Mouse (Mus musculus) T-cell, adult 2 months (primary cell): ENCODE data around the gene Mrpl9.

Source experiments
- DNase-seq: peaks from one replicate; pipeline ENCODE4 v3.0.0; 2022; ENCODE audit warnings: low spot score

Mrpl9 gene

DNA sequence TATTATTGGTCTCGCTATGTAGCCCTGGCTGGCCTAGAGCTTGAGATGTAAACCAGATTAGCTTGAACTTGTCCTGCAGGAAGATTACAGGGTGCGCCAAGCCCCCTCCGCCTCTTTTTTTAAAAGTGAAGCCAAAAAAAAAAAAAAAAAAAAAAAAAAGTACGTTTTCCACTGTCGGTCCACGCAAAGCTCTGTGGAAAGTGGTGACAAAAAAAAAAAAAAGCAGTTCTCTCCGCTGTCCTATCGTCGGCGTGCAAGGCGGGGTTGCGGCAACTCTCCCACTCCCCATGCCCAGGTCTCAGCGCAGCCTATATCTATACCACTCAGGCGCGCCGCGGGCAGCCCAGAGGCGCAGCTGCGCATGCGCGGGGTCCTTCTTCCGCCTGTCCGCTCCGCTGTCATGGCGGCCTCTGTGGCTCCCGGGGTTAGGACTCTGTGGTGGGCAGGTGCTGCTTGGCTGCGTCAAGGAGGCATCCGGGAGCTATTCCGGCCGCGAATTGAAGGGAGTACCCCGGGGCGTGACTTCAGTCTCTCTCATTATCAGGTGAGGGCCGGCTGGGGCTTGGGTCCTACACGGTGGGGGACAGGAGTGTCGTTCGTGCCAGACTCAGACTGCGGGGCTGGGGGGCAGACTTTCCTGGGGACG, at the start of gene Mrpl9:
Mrpl9 (plus strand) TSS at position 368 of the 646 bp plus-strand sequence.
- peak; percentile 95 for DNase-seq

- no peak for DNase-seq
These were observed 46.8 kb upstream of the Mrpl9 start for GRCm38 (mm10) chr3:94396336-94396735.

DNA sequence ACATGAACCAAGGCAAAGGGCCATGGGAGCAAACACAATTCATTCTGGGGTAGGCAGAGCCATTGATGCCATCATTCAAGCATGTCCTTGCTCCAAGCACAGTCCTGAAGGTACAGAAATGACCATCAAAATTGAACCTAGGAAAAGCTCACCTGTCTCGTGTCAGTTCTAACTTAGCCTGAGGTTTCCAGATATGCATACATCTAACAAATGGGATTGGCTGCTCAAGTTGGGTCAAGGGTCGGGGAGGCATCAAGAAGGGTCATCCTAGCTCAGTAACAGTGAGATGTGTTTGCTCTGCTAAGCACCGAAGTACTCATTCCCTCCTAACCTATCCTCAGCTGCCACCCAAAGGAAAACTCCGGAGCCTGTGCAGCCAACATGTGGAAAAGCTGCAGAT, 46.3 kb upstream of the Mrpl9 start:
- no peak for DNase-seq

DNA sequence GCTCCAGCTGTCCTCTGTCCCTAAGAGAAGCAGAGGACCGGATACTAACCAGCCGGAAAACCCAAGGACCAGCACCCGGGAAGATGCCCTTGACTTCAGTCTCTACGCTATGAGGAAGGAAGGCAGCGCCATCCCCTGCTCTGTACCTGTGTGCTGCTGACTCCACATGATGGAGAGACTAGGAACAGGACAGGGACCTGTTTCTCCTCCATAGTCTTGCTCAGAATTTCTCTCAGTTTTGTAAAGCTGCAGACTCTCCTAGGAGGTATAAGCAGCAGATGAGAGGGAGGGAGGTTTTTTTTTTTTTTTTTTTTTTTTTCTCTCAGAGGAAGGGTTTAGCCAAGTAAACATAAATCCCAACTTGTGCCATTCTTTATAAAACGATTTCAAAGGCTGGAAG, 44.9 kb upstream of the Mrpl9 start, which contains the start of gene Lingo4:
Lingo4 (plus strand) TSS at position 301 of the 400 bp plus-strand sequence.
- no peak for DNase-seq

GRCm38 (mm10) chr3:94398943-94399481, 44.1 kb upstream of the Mrpl9 start:
- peak; percentile 6 for DNase-seq

- no peak for DNase-seq
These were observed 43.3 kb upstream of the Mrpl9 start for GRCm38 (mm10) chr3:94399663-94400310.

- no peak for DNase-seq
These were observed 40.7 kb upstream of the Mrpl9 start for GRCm38 (mm10) chr3:94402451-94402850.

- DNase-seq, result no peak
These were observed 38.6 kb upstream of the Mrpl9 start for GRCm38 (mm10) chr3:94404366-94405054.

DNA sequence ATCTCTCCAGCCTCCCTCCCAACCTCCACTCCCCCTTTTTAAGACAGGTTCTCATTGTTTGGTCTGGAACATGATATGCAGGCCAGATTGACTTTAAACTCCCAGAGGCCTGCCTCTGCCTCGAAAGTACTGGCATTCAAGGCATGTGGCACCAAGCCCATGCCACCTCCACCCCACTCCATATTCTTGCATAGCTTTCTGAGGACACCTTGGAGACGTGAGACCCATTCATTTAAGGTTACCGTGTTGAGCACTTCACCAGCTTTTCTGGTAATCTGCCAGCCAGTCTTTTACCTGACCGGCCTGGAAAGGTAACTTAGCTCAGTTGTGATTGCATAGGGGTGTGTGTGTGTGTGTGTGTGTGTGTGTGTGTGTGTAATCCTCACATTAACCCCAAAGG, 37.6 kb upstream of the Mrpl9 start:
- no peak for DNase-seq

DNA sequence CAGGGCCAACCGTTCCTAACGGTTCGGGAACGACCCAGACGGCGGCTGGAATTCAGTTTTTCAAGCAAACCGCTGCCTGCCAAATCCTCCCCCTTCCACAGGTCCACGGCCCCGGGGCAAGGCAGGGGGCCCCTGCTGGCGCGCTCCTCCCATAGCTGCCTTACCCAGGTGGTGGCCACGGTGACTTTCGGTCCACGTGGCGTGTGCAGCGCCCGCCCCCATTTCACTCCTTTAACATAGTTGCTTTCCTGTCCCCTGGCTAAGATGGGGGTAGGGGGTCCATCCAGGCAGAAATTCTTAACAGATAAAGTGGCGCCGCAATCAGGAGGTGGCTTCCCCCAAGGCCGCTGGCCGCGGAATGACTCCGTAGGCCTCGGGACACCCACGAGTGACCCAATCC, 30.6 kb upstream of the Mrpl9 start:
- no peak for DNase-seq

DNA sequence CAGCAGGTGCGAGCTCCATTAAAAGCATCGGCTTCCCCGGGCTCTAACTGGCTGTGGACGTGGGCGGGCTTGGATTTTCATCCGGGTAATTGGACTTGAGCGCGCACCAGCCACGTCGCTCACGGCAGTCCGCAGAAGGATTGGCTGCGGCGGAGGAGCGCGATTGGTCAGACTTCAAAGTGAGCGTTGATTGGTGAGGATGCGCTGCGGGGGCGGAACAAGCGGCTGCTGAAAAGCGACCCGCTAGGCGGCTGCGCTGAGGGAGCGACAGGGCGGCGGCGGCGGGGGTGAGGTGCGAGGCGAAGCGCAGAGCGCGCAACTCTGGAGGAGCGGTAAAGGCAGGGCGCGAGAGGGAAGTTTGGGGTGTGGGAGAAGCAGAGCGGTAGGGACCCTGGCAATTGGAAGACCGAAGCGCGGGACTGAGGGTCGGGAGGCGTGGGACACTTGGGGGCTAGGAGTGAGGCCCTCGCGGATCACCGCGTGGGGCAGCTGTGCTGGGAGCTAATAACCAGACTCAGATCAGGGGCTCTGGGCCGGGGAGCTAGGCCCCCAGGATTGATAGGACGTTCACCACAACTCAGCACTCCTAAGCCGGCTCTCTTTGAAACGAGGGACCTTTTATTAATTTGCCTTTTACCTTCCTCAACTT, 30.0 kb upstream of the Mrpl9 start, which contains the start of gene Tdrkh:
Tdrkh (plus strand) TSS at position 243 of the 649 bp plus-strand sequence.
- peak; percentile 97 for DNase-seq

GRCm38 (mm10) chr3:94430980-94431379, 12.1 kb upstream of the Mrpl9 start:
- no peak for DNase-seq

DNA sequence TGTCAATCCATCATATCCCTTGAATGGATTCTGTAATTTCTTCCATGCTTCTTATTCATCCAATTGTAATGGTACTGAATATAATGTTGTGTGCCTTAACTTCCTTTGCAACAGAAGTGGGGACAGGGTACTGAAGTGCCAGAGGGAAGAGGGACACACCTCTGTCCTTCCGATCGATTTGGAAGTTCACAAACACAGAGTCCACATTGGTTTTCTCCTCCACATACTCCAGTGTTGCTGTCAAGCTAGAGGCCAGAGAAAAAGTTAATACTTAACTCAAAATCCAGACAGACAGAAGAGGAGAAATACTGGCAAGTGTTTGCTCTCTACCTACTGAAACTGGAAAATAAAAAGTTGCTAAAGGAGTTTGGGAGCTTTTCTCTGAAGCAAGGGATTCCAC, 8.8 kb upstream of the Mrpl9 start:
- no peak for DNase-seq

DNA sequence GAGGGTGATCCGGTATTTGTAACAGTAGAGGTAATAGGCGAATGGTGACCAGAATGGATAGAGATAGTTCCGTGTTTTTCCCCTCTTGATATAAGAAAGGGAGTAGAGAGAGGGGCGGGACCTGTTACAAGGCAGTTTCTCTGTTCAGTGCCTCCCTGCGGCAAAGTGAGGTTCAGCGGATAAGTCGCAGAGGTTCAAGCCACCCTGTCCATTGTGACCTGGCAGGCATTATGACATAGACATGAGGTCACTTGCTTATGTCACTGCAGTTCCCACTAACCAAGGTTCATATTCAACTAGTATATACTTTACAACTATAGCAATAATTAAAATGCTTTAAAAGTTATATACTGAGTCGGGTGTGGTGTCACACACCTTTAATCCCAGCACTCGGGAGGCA, 6.7 kb upstream of the Mrpl9 start:
- DNase-seq, result no peak

DNA sequence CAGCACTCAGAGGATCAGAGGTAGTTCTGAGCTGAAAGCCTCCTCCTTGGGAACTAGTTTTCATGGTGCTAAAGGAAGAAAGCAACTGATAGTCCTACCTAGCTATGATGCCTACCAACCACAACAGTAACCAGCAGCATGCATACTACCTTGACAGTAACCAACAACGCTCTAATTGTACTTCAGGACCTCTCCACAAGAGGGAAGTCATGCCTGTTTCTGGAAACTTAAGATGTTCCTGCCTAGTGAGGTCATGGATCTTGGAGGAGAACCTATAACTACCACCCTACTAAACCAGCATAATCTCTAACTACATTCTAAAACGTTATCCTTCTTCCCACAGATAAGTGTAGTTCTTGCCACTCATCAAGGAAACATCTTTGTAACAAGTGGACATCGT, 1.9 kb upstream of the Mrpl9 start:
- DNase-seq, result peak; percentile 20

- peak; percentile 46 for DNase-seq
These were observed 463 bp downstream of the Mrpl9 start, which contains the start of gene Oaz3 for GRCm38 (mm10) chr3:94443597-94443964. Gene Oaz3, minus strand, starts transcription at chr3:94443915.

- DNase-seq, result no peak
These were observed 6.3 kb downstream of the Mrpl9 start for GRCm38 (mm10) chr3:94449377-94449776.

GRCm38 (mm10) chr3:94456529-94457000, 13.4 kb downstream of the Mrpl9 start:
- DNase-seq, result peak; percentile 54

DNA sequence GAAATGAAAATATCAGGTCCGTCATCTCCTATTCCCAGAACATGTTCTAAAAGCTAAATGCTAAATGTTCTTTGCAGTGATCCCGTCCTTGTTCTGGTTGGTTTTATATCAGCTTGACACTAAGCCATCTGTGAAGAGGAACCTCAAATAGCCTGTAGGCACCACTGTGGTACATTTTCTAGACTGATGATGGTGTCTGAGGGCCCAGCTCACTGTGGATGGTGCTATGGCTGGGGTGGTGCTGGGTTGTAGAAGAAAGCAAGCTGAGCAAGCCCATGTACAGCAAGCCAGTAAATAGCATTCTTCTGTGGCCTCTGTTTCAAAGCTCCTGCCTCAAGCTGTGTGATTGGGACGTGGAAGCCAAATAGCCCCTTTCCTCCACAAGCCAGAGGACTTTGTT, 13.9 kb downstream of the Mrpl9 start:
- no peak for DNase-seq

DNA sequence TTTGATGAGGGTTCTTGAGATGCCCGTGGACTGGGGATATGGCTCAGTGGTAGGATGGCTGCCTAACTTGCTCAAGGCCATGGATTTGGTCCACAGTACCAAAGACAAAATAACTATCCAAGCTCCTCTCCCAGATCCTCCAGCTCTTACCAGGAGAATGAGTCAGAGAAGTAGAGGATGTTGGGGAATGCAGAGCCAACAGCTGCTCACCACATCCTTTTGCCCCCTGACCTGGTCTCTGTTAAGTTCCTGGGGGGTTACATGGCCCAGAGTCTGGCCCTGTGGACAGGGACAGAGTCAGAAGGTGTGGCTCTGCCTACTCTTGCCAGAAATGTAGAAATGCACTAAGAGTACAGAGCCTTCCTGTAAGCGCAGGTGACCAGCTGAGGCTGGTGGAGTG, 16.7 kb downstream of the Mrpl9 start:
- DNase-seq, result no peak

DNA sequence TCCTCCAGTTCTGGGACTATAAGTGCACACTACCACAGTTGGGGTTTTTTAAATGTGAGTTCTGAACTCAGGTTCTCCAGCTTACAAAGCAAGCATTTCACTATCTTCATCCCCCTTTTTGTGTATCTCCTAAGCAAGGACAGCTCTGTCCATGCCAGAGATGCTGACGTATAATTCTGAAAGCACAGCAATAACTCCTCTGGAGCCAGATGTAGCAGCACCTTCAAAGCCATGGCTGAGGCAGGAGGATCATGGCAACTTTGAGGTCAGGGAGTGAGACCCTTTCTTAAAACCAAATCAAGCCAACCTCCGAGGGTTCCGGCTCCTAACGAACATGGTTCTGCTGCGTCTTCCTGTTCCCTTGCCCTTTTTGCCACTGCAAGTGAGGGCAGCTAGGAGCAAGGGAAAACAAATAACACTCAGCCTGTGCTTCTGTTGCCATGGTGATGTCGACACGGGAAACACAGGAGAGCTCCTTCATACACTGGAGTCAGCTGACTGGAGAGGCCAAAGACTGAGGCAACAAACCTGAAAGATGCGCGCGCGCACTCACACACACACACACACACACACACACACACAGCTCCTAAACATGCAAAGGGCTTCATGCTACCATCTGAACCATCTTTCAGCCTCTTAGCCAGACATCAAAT, 20.9 kb downstream of the Mrpl9 start:
- DNase-seq, result no peak
